Mouse (Mus musculus) megakaryocyte, adult 5-6 weeks (primary cell): ENCODE measurements around the gene Tgtp2. TPM values are rescaled to one million over a fixed set of nuclear protein-coding genes. Genes with fewer than 3 reads are reported as not detected.
A peak's percentile ranks its signal among the peaks of the same experiment; 100 is the strongest.
"Not testable (repeated sequence)": the region's sequence is repeated elsewhere in the genome, so short reads cannot be mapped to it uniquely, and the experiment has no call there.

Experiments used
- ATAC-seq: 2 replicates; pipeline ENCODE4 v1.8.0; 2016; ENCODE audit warnings: mild to moderate bottlenecking, inconsistent platforms; ENCODE audit not compliant: poor library complexity, severe bottlenecking
- total RNA-seq, 2 experiments: library from RNA; stranded (forward) in 1 of 2; stranded (reverse) in 1 of 2; fragments of 153-499, 151-499 nt in 1 of 2; fragments of 221-1000, 200-1000 nt in 1 of 2; gene quantifications; 2 replicates each; pipeline versions ENCODE4 v1.2.3 to v1.2.4; 2015 to 2017

Tgtp2 gene
- total RNA-seq, 2 experiments from 2014 or later, result 12.4 to 30.2 TPM

DNA sequence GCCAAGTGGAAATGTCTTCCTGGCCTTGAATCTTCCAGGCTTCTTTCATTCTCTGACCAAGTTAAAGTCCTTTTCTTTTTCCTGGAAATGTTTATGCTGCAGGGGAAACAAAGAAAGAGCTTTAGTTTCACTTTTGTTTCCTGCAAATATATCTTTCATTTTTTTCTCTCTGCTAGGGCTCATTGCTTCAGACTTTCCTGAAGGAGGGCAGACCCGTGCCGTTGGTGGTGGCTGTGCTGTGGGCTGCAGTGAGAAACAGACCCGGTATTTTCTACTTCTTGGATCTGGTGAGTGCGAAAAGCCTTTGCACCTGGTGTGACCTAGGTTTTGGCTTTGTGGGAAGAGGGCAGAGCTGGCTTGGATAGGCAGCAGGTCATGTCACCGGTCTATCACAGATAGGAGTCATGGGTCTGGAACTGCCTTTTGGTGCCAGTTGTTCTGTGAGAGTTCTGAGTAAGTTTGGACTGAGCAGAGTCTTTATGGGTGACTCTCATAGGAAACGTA lies 22.9 kb upstream of the Tgtp2 start:
- ATAC-seq, result peak; percentile 17

DNA sequence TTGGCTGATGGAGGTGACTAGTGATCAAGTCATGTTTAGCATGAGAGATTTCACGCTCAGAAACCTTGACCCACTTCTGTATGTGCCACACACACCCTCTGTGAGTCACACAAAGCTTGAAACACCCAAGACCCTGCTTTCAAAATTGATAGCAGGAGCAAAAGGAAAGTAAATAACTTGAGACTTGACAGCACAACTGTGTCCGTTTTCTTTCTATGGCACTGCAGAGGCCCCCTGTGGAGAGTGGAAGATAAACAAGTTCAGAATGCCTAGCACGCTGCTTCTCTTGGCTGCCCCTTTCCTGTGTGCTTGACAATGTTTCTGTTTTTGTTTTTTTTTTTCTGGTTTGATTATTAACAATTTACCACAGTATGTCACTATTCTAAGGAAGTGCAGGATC lies 20.9 kb upstream of the Tgtp2 start:
- ATAC-seq, result peak; percentile 20; the same call in 1 of the 2 replicates

DNA sequence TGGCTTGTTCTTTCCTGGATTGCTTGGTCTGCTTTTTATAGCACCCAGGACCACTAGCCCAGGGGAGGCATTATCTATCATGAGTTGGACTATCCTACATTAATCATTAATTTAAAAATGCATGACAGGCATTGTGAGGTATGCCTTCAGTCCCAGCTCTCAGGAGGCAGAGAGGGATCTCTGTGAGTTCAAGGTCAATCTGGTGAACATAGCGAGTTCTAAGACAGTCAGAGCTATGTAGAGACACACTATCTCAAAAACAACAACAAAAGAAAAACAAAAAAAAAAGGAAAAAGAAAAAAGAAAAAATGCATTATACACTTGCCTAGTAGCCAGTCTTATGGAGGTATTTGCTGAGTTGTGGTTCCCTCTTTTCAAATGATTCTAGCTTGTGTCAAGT lies 20.4 kb upstream of the Tgtp2 start:
- no peak for ATAC-seq

DNA sequence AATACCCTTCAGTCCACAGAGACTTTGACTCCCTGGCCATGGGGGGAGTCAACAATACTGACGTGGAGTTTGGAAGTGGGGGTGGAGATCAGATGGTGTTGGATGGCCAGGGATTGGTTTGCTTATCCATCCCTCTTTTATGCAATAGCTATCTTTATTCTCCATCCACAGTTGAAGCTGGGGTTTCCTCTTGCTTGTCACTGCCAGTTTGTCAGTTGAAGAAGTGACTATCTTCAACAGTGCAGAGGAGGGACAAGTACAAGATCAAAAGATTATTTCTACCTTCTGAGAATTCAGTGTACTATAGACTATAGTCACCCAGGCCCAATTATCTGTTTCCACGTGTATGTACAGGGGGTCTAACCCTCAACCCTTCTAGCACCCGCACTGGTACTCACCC lies 19.8 kb upstream of the Tgtp2 start:
- no peak for ATAC-seq

DNA sequence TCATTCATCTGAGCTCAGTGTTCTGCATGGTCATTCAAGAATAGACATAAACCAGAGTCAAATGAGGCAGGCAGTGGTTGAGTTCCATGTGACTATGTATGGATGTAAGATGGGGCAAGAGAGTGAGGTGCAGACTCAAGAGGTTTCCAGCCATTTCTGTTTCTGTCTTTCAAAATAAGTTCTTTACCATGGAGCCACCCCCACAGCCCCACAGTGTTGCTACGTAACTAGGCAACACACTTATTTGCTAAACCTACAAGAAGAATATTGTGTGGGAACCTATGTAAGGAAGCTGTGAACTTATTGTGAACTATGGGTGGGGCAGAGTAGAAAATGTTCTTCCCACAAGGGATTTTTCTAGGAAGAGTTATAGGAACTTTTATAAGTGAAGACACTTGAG lies 19.1 kb upstream of the Tgtp2 start:
- no peak; the same call in 1 of the 2 replicates for ATAC-seq

GRCm38 (mm10) chr11:49081886-49082285 lies 17.9 kb upstream of the Tgtp2 start:
- no peak for ATAC-seq

DNA sequence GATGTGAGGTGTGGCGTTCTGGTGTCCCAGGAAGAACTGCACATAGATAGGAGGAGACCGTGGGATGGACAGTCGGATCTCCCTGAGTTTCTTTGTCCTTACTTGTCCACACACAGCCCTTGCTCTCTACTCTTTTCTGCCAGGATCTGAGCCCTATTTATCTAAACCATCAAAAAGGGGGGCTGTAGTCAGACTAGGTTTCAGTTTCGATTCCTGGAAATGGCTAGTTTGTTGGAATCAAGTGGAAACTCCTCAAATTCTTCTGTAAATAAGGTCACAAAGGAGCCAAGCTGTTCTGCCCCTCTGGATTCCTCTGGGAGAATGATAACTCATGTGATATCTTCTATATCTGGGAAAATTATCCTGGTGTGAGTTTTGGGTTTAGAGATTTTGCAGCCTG lies 17.4 kb upstream of the Tgtp2 start:
- no peak for ATAC-seq

- no peak for ATAC-seq
Measured at GRCm38 (mm10) chr11:49080636-49081035, 16.6 kb upstream of the Tgtp2 start.

DNA sequence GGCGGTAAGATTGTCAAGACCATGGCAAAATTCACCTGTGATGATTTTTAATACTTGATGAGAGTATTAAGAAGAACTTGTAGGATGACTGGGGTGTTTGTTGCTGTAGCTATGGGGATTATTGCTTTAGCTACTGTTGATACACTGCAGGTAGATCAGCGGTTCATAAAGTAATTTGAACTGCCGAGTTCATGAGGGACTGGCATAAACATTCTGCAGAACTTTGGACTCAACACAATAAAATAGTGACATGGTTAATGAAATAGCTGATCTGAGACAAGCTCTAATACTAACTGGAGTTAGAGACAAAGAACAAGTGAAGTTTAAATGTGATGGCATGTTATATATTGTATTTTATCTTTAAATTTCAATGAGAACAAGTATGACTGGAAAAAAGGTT lies 14.7 kb upstream of the Tgtp2 start:
- ATAC-seq, result no peak

DNA sequence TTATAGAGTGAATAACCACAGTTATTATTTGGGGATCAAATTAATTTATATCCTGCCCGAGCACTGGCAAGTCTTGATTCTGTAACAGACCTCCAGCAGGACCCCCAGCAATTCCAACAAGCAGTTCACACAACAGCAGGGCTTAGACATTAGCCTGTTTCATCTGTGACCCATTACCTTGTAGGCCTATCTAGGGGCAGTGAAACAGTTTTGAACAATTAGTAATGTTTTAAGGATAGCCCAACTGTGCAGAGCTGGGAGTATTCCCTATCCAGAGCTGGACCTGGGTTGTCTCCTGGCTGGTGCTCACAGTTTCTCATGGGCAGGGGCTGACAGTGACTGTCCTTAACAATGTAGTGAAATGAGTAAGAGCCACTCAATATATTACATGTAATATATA lies 13.0 kb upstream of the Tgtp2 start:
- no peak for ATAC-seq

- ATAC-seq, result peak; percentile 79
Measured at GRCm38 (mm10) chr11:49076001-49076757, 12.2 kb upstream of the Tgtp2 start, which contains the start of gene Ifi47. TSS of gene Ifi47 (plus strand) at chr11:49076587.

DNA sequence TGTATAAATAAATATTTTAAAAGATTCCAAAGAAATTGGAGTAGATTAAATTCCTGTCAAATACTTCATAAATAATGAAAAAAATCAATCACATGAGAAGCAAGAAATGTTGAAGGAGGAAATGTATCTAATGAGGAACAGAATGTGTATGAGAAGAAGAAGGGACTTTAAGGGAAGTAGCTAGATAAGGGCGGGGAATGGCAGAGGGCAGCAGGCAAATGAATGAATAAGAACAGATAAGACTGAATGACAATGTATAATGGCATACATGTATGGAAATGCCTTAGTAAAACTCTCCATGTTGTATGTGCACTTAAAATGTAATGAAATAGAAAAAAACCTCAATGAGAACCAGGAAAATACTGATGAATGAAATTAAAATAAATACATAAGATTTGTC lies 4.4 kb upstream of the Tgtp2 start:
- ATAC-seq, result peak; percentile 62

DNA sequence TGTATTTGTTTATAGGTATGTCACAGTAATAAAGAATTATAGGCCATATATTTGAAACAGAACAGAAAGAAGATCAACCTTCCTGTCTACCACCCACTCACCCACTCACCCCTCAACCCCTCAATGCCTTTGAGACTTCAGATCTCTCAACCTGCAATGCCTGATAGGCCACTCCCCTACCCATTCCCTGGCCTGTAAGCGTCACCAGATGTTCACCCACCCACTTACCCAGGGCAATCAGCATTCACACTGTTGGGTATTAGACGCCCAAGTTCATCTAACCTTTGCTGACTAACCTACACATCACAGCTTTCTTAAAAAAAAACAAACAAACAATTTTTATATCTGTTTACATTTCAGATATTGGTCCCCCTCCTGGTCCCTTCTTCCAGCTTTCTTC lies 2.1 kb downstream of the Tgtp2 start:
- ATAC-seq, result not testable (repeated sequence)

DNA sequence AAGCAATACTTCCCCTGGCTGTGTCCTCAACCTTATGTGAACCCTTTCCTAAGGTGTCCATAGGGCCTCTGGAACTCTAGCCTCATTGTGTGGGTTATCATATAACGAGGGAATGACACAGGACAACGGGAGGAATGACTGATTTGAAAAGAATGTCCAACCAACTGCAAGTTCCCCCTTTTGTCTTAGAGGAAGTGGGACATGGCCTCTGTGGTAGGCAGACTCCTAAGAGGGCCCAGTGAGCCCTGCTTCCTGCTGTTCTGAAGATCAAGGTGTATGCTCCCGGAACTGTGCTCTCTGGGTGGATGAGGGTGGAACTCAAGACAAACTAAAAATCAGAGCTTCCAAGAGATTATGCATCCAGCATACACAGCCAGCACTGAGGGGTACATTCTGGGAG lies 3.9 kb downstream of the Tgtp2 start:
- ATAC-seq, result peak; percentile 86

DNA sequence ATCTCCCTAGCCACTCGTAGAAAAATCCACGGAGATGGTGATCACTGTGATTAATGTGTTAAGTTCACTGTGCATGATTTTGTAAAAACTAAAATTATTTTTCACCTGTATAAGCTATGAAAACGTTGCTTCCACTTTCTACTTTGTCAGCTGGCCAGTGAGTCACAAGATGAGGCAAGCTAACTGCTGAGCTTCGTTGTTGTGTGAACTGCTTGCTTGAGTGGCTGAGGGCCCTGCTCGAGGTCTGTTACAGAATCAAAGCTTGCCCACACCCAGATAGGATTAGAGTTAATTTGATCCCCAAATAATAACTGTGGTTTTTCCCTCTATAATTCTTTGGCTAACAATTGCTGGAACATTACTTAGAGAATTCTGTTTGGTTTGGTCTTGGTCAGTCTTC lies 12.1 kb downstream of the Tgtp2 start:
- peak; percentile 41 for ATAC-seq

DNA sequence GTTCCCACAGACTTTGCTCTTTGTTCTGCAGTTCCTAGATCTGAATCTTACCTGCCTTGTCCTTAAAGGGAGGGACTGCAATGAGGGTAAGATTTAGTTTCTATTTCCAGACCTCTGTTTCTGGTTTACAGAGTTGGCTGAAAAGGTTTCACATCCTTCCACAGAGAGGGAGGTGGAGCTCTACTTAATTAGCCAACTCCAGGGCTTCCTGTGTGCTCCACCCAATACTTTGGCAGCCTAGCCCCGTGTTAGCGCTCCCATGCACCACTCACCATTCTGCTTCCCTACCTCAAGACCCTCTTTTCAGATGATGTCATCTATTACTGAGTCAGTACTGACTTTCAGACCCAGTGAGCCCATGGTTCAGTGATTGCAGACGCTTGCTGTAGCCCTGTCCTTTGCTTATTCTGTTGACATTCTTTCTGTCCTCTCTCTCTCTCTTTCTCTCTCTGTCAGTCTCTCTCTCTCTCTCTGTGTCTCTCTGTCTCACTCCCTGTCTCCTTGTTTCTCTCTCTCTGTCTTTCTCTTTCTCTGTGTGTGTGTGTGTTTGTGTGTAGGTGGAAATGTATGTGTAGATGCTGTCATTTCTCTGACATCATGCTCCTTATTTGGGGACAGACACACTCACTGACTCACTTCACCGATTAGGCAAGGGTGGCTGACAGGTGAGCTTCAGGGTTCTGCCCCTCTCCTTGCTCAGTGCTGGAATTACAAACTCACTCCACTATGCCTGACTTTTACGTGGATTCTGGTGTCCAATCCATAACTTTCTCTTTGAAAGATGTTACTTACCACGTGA lies 12.7 kb downstream of the Tgtp2 start, which contains the start of gene 9930111J21Rik2:
Gene 9930111J21Rik2, minus strand, starts transcription at position 150 of the 799 bp plus-strand sequence.
- ATAC-seq, result peak; percentile 77

- ATAC-seq, result peak; percentile 73
Measured at GRCm38 (mm10) chr11:49050064-49050463, 13.9 kb downstream of the Tgtp2 start.

- ATAC-seq, result not testable (repeated sequence)
Measured at GRCm38 (mm10) chr11:49012074-49012473, 51.9 kb downstream of the Tgtp2 start.
